Mouse (Mus musculus) testis, adult 2 months (tissue): ENCODE measurements around the gene Slc6a21.

Experiments used
- CTCF ChIP-seq: fragments of 200-500 bp; IDR thresholded peaks from 2 replicates; pipeline ENCODE4 v1.5.1; 2012; ENCODE audit warnings: low read depth, mild to moderate bottlenecking, inconsistent platforms, low read length, moderate library complexity; ENCODE audit not compliant: control insufficient read depth, insufficient read depth, insufficient replicate concordance
- POLR2A ChIP-seq: fragments of 200-500 bp; IDR thresholded peaks from 2 replicates; pipeline ENCODE4 v1.6.1; 2012; ENCODE audit warnings: low read depth, mild to moderate bottlenecking, inconsistent platforms, low read length, moderate library complexity; ENCODE audit not compliant: control insufficient read depth

DNA sequence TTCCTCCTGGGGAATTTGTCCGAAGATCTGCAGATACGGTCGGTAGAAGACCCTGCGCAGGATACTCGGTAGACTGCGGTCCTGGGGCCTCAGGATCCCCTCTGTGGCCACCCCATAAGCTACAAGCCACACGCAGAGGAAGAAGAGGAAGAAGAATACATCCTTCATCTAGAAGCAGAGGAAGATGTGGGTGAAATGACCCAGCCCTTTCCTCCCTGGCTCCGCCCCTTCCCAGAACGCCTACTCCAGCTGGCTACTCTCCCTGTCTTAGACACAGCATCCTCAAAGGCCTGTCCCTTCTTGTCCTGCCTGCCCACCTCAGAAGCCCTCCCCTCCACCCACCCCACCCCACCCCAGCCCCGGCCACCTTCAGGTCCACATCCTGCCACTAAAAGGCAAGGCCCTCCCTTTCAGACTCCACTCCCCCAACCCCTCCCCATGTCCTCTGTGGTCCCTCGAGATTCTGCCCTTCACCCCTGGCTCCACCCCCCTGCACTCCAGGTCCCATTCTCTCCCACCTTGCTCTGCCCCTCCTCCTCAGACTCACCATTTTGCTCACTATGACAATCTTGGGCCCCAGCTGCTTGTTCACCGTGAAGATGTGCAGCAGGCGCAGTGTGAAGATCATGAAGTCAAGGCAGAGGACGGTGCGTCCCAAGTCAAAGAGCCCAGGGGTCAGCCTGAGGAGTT is 31.4 kb downstream of the Slc6a21 start:
- TF ChIP-seq POLR2A = no peak
- TF ChIP-seq CTCF = no peak
